Mouse (Mus musculus): ENCODE data around the gene Rc3h1. TPM values are rescaled to one million over a fixed set of nuclear protein-coding genes. Genes with fewer than 3 reads are reported as not detected.
A peak's percentile ranks its signal among the peaks of the same experiment; 100 is the strongest.

Rc3h1 gene
- polyA plus RNA-seq, 1 experiment from 2014 or later, result 10.5 TPM

GRCm38 (mm10) chr1:160899701-160900100 lies 6.5 kb upstream of the Rc3h1 start:
- no peak for ATAC-seq (ENCODE audit: low FRiP score)
- no peaks in the 10 kb centered on the region for H3K27me3 ChIP-seq
- no peaks in the 10 kb centered on the region for H3K9me3 ChIP-seq (replicated peaks)
- no peak overlapping the region for H3K9ac ChIP-seq
- WGBS, result 50% methylated on average over 10 of the region's 10 CpGs
- H3K27ac ChIP-seq, result no peak overlapping the region
- no peak overlapping the region for H3K4me3 ChIP-seq
- no peak overlapping the region for H3K4me2 ChIP-seq (replicated peaks)
- no peaks in the 10 kb centered on the region for H3K4me1 ChIP-seq
- no peaks in the 10 kb centered on the region for H3K36me3 ChIP-seq

GRCm38 (mm10) chr1:160904047-160904446 lies 2.2 kb upstream of the Rc3h1 start:
- Histone ChIP-seq H3K36me3 (no peaks in the 10 kb centered on the region), H3K4me2 (replicated peaks) (no peak overlapping the region), H3K9ac (no peak overlapping the region), H3K4me3 (no peak overlapping the region), H3K27me3 (no peaks in the 10 kb centered on the region), H3K4me1 (peaks cover 5% of the 10 kb centered on the region; the same call in 1 of the 2 replicates), H3K9me3 (replicated peaks) (no peaks in the 10 kb centered on the region), H3K27ac (no peak overlapping the region)
- 61% methylated on average over 4 of the region's 4 CpGs for WGBS
- no peak for ATAC-seq (ENCODE audit: low FRiP score)

GRCm38 (mm10) chr1:160906558-160907481 lies 602 bp downstream of the Rc3h1 start:
- Histone ChIP-seq H3K9me3 (replicated peaks) (no peaks in the 10 kb centered on the region), H3K27ac (peak overlapping the region; percentile 93), H3K4me2 (replicated peaks) (peak overlapping the region; percentile 67), H3K36me3 (no peaks in the 10 kb centered on the region), H3K4me3 (peak overlapping the region; percentile 95), H3K9ac (peak overlapping the region; percentile 93), H3K4me1 (peaks cover 7% of the 10 kb centered on the region; the same call in 1 of the 2 replicates), H3K27me3 (no peaks in the 10 kb centered on the region)
- WGBS, result under 1% methylated on average over 57 of the region's 67 CpGs
- ATAC-seq (ENCODE audit: low FRiP score), result peak; percentile 62

GRCm38 (mm10) chr1:160910176-160910575 lies 4.0 kb downstream of the Rc3h1 start:
- Histone ChIP-seq H3K9me3 (replicated peaks) (no peaks in the 10 kb centered on the region), H3K27ac (no peak overlapping the region), H3K4me1 (peaks cover 7% of the 10 kb centered on the region; the same call in 1 of the 2 replicates), H3K36me3 (no peaks in the 10 kb centered on the region), H3K9ac (no peak overlapping the region), H3K4me2 (replicated peaks) (no peak overlapping the region), H3K4me3 (no peak overlapping the region), H3K27me3 (no peaks in the 10 kb centered on the region)
- no peak for ATAC-seq (ENCODE audit: low FRiP score)
- WGBS, result 93% methylated on average over 1 of the region's 1 CpGs

GRCm38 (mm10) chr1:160910812-160911211 lies 4.6 kb downstream of the Rc3h1 start:
- ATAC-seq (ENCODE audit: low FRiP score), result no peak

GRCm38 (mm10) chr1:160919383-160919782 lies 13.2 kb downstream of the Rc3h1 start:
- 0 out of 2 replicates have a peak, but pooled peaks cover 4% of the 10 kb centered on the region for H3K36me3 ChIP-seq
- no peak overlapping the region for H3K9ac ChIP-seq
- no peaks in the 10 kb centered on the region for H3K9me3 ChIP-seq (replicated peaks)
- ATAC-seq (ENCODE audit: low FRiP score), result no peak
- H3K4me1 ChIP-seq, result no peaks in the 10 kb centered on the region
- no peak overlapping the region for H3K4me3 ChIP-seq
- H3K4me2 ChIP-seq (replicated peaks), result no peak overlapping the region
- H3K27ac ChIP-seq, result no peak overlapping the region
- WGBS, result 91% methylated on average over 1 of the region's 1 CpGs
- H3K27me3 ChIP-seq, result no peaks in the 10 kb centered on the region

More at GRCm38 (mm10) chr1:160910812-160911211, 4.6 kb downstream of the Rc3h1 start:
- Histone ChIP-seq H3K4me2 (replicated peaks) (no peak overlapping the region), H3K27me3 (no peaks in the 10 kb centered on the region), H3K9me3 (replicated peaks) (no peaks in the 10 kb centered on the region), H3K4me1 (peaks cover 7% of the 10 kb centered on the region; the same call in 1 of the 2 replicates), H3K36me3 (no peaks in the 10 kb centered on the region), H3K27ac (no peak overlapping the region), H3K9ac (no peak overlapping the region), H3K4me3 (no peak overlapping the region)
- WGBS, result 100% methylated on average over 1 of the region's 1 CpGs

GRCm38 (mm10) chr1:160921938-160922337 lies 15.7 kb downstream of the Rc3h1 start:
- 0 out of 2 replicates have a peak, but pooled peaks cover 4% of the 10 kb centered on the region for H3K36me3 ChIP-seq
- H3K27ac ChIP-seq, result no peak overlapping the region
- no peaks in the 10 kb centered on the region for H3K27me3 ChIP-seq
- ATAC-seq (ENCODE audit: low FRiP score), result no peak
- H3K4me2 ChIP-seq (replicated peaks), result no peak overlapping the region
- H3K4me1 ChIP-seq, result no peaks in the 10 kb centered on the region
- H3K9me3 ChIP-seq (replicated peaks), result no peaks in the 10 kb centered on the region
- H3K4me3 ChIP-seq, result no peak overlapping the region
- H3K9ac ChIP-seq, result no peak overlapping the region
- 100% methylated on average over 1 of the region's 1 CpGs for WGBS

GRCm38 (mm10) chr1:160931320-160931719 lies 25.1 kb downstream of the Rc3h1 start:
- no peak overlapping the region for H3K4me2 ChIP-seq (replicated peaks)
- ATAC-seq (ENCODE audit: low FRiP score), result no peak

GRCm38 (mm10) chr1:160933896-160934482 lies 27.8 kb downstream of the Rc3h1 start:
- no peak for ATAC-seq (ENCODE audit: low FRiP score)
- Histone ChIP-seq H3K27me3 (no peaks in the 10 kb centered on the region), H3K4me3 (no peak overlapping the region), H3K9me3 (replicated peaks) (no peaks in the 10 kb centered on the region), H3K9ac (no peak overlapping the region), H3K4me1 (no peaks in the 10 kb centered on the region), H3K36me3 (peaks cover 20% of the 10 kb centered on the region), H3K27ac (no peak overlapping the region), H3K4me2 (replicated peaks) (no peak overlapping the region)
- WGBS, result 71% methylated on average over 4 of the region's 4 CpGs

More at GRCm38 (mm10) chr1:160931320-160931719, 25.1 kb downstream of the Rc3h1 start:
- Histone ChIP-seq H3K9ac (no peak overlapping the region), H3K4me1 (no peaks in the 10 kb centered on the region), H3K36me3 (peaks cover 10% of the 10 kb centered on the region), H3K9me3 (replicated peaks) (no peaks in the 10 kb centered on the region), H3K27me3 (no peaks in the 10 kb centered on the region), H3K27ac (no peak overlapping the region), H3K4me3 (no peak overlapping the region)

- no peaks in the 10 kb centered on the region for H3K27me3 ChIP-seq
- H3K9ac ChIP-seq, result no peak overlapping the region
- no peaks in the 10 kb centered on the region for H3K4me1 ChIP-seq
- H3K9me3 ChIP-seq (replicated peaks), result no peaks in the 10 kb centered on the region
- H3K4me2 ChIP-seq (replicated peaks), result no peak overlapping the region
- ATAC-seq (ENCODE audit: low FRiP score), result peak; percentile 54; the same call in 1 of the 2 replicates
- 92% methylated on average over 6 of the region's 6 CpGs for WGBS
- no peak overlapping the region for H3K27ac ChIP-seq
- H3K36me3 ChIP-seq, result peaks cover 24% of the 10 kb centered on the region
- no peak overlapping the region for H3K4me3 ChIP-seq
These were observed 29.3 kb downstream of the Rc3h1 start for GRCm38 (mm10) chr1:160935551-160935950.

GRCm38 (mm10) chr1:160963199-160963598 lies 57.0 kb downstream of the Rc3h1 start:
- ATAC-seq (ENCODE audit: low FRiP score), result no peak
- peaks cover 67% of the 10 kb centered on the region for H3K36me3 ChIP-seq
- 95% methylated on average over 7 of the region's 7 CpGs for WGBS

GRCm38 (mm10) chr1:160967268-160967667 lies 61.0 kb downstream of the Rc3h1 start:
- Histone ChIP-seq H3K9me3 (replicated peaks) (no peaks in the 10 kb centered on the region), H3K9ac (no peak overlapping the region), H3K27ac (no peak overlapping the region), H3K4me1 (no peaks in the 10 kb centered on the region), H3K4me3 (no peak overlapping the region), H3K4me2 (replicated peaks) (no peak overlapping the region), H3K36me3 (peaks cover 64% of the 10 kb centered on the region), H3K27me3 (no peaks in the 10 kb centered on the region)
- WGBS, result 98% methylated on average over 1 of the region's 1 CpGs
- no peak for ATAC-seq (ENCODE audit: low FRiP score)

More at GRCm38 (mm10) chr1:160963199-160963598, 57.0 kb downstream of the Rc3h1 start:
- Histone ChIP-seq H3K4me2 (replicated peaks) (no peak overlapping the region), H3K4me3 (no peak overlapping the region), H3K9me3 (replicated peaks) (no peaks in the 10 kb centered on the region), H3K4me1 (no peaks in the 10 kb centered on the region), H3K9ac (no peak overlapping the region), H3K27ac (no peak overlapping the region), H3K27me3 (no peaks in the 10 kb centered on the region)

All from hindbrain, embryonic 12.5 days (tissue).